Mouse (Mus musculus) cortical plate, adult 2 months (tissue): ENCODE measurements around the gene Itpr1.

Experiments
- CTCF ChIP-seq: fragments of 200-500 bp; IDR thresholded peaks from 2 replicates; pipeline ENCODE4 v1.5.1; 2011; ENCODE audit warnings: mild to moderate bottlenecking, control low read depth, low read length; ENCODE audit not compliant: insufficient read depth; ENCODE audit errors: extremely low read depth
- POLR2A ChIP-seq: fragments of 200-500 bp; IDR thresholded peaks from 2 replicates; pipeline ENCODE4 v1.6.1; 2011; ENCODE audit warnings: mild to moderate bottlenecking, low read length, control low read depth; ENCODE audit not compliant: insufficient read depth; ENCODE audit errors: extremely low read depth

DNA sequence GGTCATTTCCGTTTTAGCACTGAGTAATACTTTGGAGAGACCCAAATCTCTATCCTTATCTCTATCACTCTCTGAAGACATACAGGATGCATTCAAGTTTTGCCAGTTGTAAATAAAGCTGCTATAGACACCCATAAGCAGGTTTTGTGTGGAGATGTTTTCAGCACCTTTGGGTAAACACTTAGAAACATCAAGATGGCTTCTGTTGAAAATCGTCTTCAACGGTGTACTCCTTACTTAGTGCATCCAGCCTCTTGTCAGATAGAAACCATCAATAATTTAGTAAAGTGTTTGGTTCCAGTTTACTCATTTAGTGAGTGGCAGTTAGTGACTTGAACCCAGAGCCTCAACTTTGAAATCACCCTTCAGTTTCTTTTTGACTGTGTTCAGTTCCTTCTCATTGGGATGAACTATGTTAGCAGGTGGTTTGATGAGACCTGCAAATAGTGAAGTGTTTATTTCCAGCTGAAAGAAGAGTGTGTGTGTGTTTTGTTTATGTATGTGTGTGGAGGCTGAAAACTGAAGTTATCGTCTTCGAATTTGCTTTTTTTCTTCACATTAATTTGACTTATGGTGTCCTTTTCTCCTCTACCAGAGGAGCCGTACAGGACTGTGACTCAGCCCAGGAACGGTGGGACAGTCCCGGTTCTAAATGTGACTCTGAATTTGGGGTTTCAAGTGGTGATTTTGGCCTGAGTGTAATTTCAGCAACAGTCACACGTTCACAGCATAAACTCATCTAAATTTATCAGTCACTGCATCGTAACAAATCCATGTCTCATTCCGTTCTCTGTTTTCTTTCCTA is 66.1 kb downstream of the Itpr1 start:
- no peak for TF ChIP-seq CTCF
- TF ChIP-seq POLR2A, result no peak
